In genomic region chr4:35225734-35226495, GRCm38 (mm10) we compare ENCODE assay signal across 8 mouse cellular contexts. TPM values are rescaled to one million over a fixed set of nuclear protein-coding genes. Genes with fewer than 3 reads are reported as not detected.
A peak's percentile ranks its signal among the peaks of the same experiment; 100 is the strongest.
DNase-seq lines count a peak whose midpoint lies in the region; ATAC-seq lines count a peak whose summit lies in the region.

Gene C9orf72, minus strand, starts transcription at chr4:35226175.

- peak; percentile 92 for DNase-seq in ES-CJ7 (ENCODE audit: low read depth, low spot score)
- DNase-seq in cerebellum, adult 11 months: peak; percentile 94
- peak; percentile 99 for DNase-seq in forebrain, embryonic 14.5 days (ENCODE audit: low spot score)
- peak; percentile 93 to 96 for DNase-seq in heart, postnatal 14 days
- peak; percentile 98 for DNase-seq in layer of hippocampus, adult 11-12 months (ENCODE audit: low spot score)
- DNase-seq in lung, adult 18-20 months: peak; percentile 96
- DNase-seq in testis, postnatal 14 days (ENCODE audit: low spot score): peak; percentile 91

- peak within 1 kb of the TSS; percentile 79 for H3K4me3 ChIP-seq in forebrain, embryonic 14.5 days (ENCODE audit: low read depth, low read length)
- peak within 1 kb of the TSS; percentile 86 for H3K4me3 ChIP-seq in neural tube, embryonic 15.5 days (replicated peaks)

- H3K4me1 ChIP-seq in forebrain, embryonic 14.5 days (ENCODE audit: control insufficient read depth, insufficient read depth, low read length): peaks cover 5% of the 10 kb centered on the region
- peaks cover 12% of the 10 kb centered on the region for H3K4me1 ChIP-seq in neural tube, embryonic 15.5 days

- peak within 1 kb of the TSS; percentile 92 for H3K9ac ChIP-seq in forebrain, embryonic 14.5 days (ENCODE audit: low read length)
- peak within 1 kb of the TSS; percentile 80 for H3K9ac ChIP-seq in neural tube, embryonic 15.5 days (replicated peaks)

- no peaks in the 10 kb centered on the region for H3K36me3 ChIP-seq in forebrain, embryonic 14.5 days (ENCODE audit: control insufficient read depth, insufficient read depth, low read length)
- H3K36me3 ChIP-seq in neural tube, embryonic 15.5 days: no peaks in the 10 kb centered on the region

- no peaks in the 10 kb centered on the region for H3K9me3 ChIP-seq in forebrain, embryonic 14.5 days (replicated peaks; ENCODE audit: control insufficient read depth, low read length)
- H3K9me3 ChIP-seq in neural tube, embryonic 15.5 days (replicated peaks): no peaks in the 10 kb centered on the region

- no peaks in the 10 kb centered on the region for H3K27me3 ChIP-seq in forebrain, embryonic 14.5 days (replicated peaks; ENCODE audit: control insufficient read depth, insufficient read depth, low read length)
- no peaks in the 10 kb centered on the region for H3K27me3 ChIP-seq in neural tube, embryonic 15.5 days (replicated peaks)

- peak; percentile 98 for ATAC-seq in forebrain, embryonic 14.5 days
- ATAC-seq in neural tube, embryonic 15.5 days (ENCODE audit: low FRiP score): peak; percentile 98

- H3K4me2 ChIP-seq in forebrain, embryonic 14.5 days (ENCODE audit: low read length): peak within 1 kb of the TSS; percentile 90
- peak within 1 kb of the TSS; percentile 80 for H3K4me2 ChIP-seq in neural tube, embryonic 15.5 days

- intact Hi-C loops in heart, postnatal 14 days (cut with DNase I): loop anchor here (10.0 kb wide), 1 partner anchor 541 kb away; the partner anchor contains the start of gene Slc35a1

- H3K27ac ChIP-seq in forebrain, embryonic 14.5 days (ENCODE audit: low read depth, low read length): peak within 1 kb of the TSS; percentile 76
- H3K27ac ChIP-seq in neural tube, embryonic 15.5 days (replicated peaks): peak within 1 kb of the TSS; percentile 94

- WGBS in forebrain, embryonic 14.5 days: under 1% methylated on average over 47 of the region's 51 CpGs
- WGBS in neural tube, embryonic 15.5 days: under 1% methylated on average over 51 of the region's 51 CpGs

RNA-seq across cellular contexts. Expression of gene C9orf72, which starts in this region (rescaled TPM):
- polyA plus RNA-seq in forebrain, embryonic 14.5 days (2014; fragmentation: Nextera tagmentation; extraction: Ambion mirVana): 51.4 and 57.8 TPM in 2 replicates
- total RNA-seq in heart, postnatal 14 days (2021): 10 to 100 TPM; 23.7 to 25.8 TPM
- 37.4 and 44.5 TPM in 2 replicates for polyA plus RNA-seq in neural tube, embryonic 15.5 days (2015; fragmentation: Nextera tagmentation; extraction: Ambion mirVana)

Comparison
In these comparisons a context has a peak if more than half of its experiments do, and no peak if none do; other contexts are left out.
1. Peak in every context shown above with its lines: DNase-seq, ATAC-seq, H3K4me3 ChIP-seq and H3K27ac ChIP-seq.